Mouse (Mus musculus): ENCODE results near the gene Rin1. TPM values are rescaled to one million over a fixed set of nuclear protein-coding genes. Genes with fewer than 3 reads are reported as not detected.

The Rin1 gene
- polyA plus RNA-seq, 1 experiment = 68.7 TPM

DNA sequence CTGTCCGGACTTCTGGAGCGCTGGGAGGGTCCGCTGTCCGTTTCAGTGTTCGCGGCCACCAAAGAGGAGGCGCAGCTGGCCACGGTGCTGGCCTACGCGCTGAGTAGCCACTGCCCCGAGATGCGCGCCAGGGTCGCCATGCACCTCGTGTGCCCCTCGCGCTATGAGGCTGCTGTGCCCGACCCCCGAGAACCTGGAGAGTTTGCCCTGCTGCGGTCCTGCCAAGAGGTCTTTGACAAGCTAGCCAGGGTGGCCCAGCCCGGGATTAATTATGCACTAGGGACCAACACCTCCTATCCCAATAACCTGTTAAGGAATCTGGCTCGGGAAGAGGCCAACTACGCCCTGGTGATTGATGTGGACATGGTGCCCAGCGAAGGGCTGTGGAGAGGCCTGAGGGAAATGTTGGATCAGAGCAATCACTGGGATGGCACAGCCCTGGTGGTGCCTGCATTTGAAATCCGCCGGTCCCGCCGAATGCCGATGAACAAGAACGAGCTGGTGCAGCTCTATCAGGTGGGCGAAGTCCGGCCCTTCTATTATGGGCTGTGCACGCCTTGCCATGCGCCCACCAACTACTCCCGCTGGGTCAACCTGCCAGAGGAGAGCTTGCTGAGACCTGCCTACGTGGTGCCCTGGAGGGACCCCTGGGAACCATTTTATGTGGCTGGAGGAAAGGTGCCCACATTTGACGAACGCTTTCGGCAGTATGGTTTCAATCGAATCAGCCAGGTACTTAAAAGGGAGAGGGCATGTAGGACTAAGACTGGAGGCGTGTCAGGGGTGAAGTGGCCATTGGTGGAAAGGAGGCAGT is 10.8 kb upstream of the Rin1 start:
- Histone ChIP-seq H3K4me3 (ENCODE audit: insufficient read depth, low read length) (peak overlapping the region; percentile 65), H3K27ac (ENCODE audit: insufficient read depth, low read length) (peak overlapping the region; percentile 62), H3K4me1 (ENCODE audit: control insufficient read depth, insufficient read depth, low read length) (no peaks in the 10 kb centered on the region)
- TF ChIP-seq CTCF (IDR thresholded peaks at IDR 0.05; ENCODE audit: extremely low read depth, insufficient read depth, low read length) (no peak), POLR2A (IDR thresholded peaks at IDR 0.05; ENCODE audit: extremely low read depth, insufficient read depth, low read length) (no peak)

DNA sequence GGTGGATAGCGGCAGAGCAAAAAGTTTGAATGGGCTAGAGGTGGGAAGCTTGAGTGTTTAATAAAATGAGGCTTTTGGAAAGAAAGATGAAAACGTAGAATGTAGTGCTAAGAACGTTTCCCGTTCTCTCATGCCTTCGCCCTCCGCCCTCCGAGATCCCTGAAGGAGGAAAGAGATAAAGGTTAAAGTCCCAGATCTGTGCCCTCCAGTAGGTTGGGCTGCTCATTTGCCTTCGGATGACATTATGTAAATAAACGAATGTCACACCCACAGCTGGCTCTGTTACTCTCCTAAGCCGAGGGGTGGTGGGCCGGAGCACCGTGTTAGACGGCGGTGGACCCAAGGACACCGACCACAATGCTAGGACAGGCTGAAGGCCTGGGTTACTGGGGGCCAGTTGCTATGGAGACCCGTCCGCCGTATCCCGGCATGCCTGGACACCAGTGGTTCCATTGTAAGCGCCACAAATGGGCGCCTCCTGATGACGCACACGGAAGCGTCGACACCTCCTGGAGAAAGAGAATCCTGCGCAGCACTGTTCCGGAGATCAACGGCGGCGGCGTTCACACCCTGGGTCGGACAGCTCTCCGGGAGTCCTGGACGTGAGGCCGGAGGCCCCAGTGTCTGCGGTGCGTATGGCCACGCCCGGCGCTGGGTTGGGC is 9.3 kb upstream of the Rin1 start, which contains the start of gene Brms1:
Brms1 (plus strand) TSS at position 493 of the 662 bp plus-strand sequence.
- peak within 1 kb of the TSS; percentile 65 for H3K4me3 ChIP-seq (ENCODE audit: insufficient read depth, low read length)
- TF ChIP-seq POLR2A (IDR thresholded peaks at IDR 0.05; ENCODE audit: extremely low read depth, insufficient read depth, low read length) = peak; percentile 67
- no peak for TF ChIP-seq CTCF (IDR thresholded peaks at IDR 0.05; ENCODE audit: extremely low read depth, insufficient read depth, low read length)
- H3K27ac ChIP-seq (ENCODE audit: insufficient read depth, low read length) = 0 out of 2 replicates have a peak within 1 kb of the TSS, but pooled peaks have one; percentile 21
- peaks cover 2% of the 10 kb centered on the region; the same call in 1 of the 2 replicates for H3K4me1 ChIP-seq (ENCODE audit: control insufficient read depth, insufficient read depth, low read length)

DNA sequence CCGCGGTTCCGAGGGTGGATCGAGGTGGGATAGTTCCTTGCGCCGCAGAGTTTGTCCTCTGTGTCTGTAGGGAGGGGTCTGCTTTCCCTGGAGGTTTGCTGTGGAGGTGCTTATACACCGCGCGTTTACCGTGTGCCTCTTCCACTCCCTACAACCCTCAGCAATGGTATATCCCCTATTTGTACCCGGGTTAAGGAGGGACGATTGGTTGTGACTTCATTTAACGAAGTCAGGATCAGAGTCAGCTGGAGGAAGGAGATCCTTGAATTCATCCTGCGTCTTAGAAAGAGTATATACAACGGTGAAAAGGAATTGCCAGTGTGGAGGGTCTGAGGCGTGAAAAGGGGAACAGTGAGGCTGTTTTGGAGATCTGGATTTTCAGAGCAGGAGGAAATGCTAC is 8.7 kb upstream of the Rin1 start:
- Histone ChIP-seq H3K27ac (ENCODE audit: insufficient read depth, low read length) (no peak overlapping the region), H3K4me3 (ENCODE audit: insufficient read depth, low read length) (peak overlapping the region; percentile 65), H3K4me1 (ENCODE audit: control insufficient read depth, insufficient read depth, low read length) (peaks cover 2% of the 10 kb centered on the region; the same call in 1 of the 2 replicates)
- TF ChIP-seq CTCF (IDR thresholded peaks at IDR 0.05; ENCODE audit: extremely low read depth, insufficient read depth, low read length) (no peak), POLR2A (IDR thresholded peaks at IDR 0.05; ENCODE audit: extremely low read depth, insufficient read depth, low read length) (no peak)

DNA sequence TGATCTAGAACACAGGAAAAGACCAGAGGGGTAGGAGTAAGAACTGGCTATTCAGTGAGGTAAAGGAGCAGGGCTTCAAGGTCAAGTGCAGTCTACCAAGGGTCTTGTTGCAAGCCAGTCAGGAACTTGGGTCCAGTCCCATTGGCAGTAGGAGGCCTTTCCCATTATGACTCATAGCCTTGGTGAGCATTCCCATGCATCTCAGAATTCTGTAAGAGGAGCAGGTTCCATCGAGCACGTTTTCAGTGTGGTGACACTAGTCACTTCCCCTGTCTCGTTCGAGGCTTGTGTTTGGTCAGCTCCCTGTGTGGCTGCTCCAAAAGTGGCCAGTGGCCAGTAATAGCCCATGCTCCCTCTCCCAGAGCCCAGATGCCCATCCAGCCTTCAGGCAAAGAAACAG is 4.8 kb upstream of the Rin1 start:
- no peak for TF ChIP-seq CTCF (IDR thresholded peaks at IDR 0.05; ENCODE audit: extremely low read depth, insufficient read depth, low read length)
- no peak for TF ChIP-seq POLR2A (IDR thresholded peaks at IDR 0.05; ENCODE audit: extremely low read depth, insufficient read depth, low read length)
- H3K27ac ChIP-seq (ENCODE audit: insufficient read depth, low read length) = peak overlapping the region; percentile 13; the same call in 1 of the 2 replicates
- H3K4me3 ChIP-seq (ENCODE audit: insufficient read depth, low read length) = no peak overlapping the region

DNA sequence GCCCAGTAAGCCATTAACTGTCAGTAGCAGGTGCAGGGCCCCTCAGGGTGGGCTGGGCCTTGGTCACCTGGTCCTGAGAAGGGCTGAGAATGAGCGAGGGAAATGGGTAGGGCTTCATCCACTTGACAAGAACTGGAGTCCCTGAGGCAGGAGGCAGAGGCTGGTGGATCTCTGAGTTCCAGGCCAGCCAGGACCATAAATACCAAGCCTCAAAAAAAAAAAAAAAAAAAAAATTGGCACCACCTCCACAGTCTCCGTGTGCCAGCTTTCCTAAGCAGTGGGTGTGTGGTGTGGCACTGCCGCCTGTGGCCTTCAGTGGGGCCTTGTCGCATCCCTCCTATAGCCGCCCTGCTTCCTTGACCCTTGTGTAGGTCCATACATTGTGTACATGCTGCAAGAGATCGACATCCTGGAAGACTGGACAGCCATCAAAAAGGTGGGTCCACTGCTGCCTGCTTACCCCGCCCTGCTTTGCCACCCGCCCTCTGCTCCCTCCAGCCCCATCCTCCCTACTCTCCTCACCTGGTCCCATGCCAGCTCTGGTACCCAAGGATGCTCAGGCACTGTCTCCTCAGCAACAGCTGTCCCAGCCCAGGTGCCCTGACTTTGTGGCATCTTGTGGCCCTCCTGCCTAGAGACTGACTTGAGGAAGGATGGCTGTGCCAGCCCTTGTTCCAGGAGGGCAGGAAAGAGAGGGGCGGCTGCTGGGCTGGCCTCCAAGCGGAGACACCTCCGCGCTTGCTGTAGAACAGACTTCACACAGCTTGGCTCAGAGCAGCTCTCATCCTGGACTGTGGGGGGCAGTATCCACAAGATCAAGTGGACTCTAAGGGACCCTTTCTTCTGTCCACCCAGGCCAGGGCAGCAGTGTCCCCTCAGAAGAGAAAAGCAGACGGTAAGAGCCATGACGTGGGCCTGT is 1.9 kb upstream of the Rin1 start:
- Histone ChIP-seq H3K4me1 (ENCODE audit: control insufficient read depth, insufficient read depth, low read length) (peaks cover 13% of the 10 kb centered on the region), H3K27ac (ENCODE audit: insufficient read depth, low read length) (peak overlapping the region; percentile 96), H3K4me3 (ENCODE audit: insufficient read depth, low read length) (peak overlapping the region; percentile 36)
- peak; percentile 50 for TF ChIP-seq POLR2A (IDR thresholded peaks at IDR 0.05; ENCODE audit: extremely low read depth, insufficient read depth, low read length)
- peak; percentile 33; the same call in 1 of the 2 replicates for TF ChIP-seq CTCF (IDR thresholded peaks at IDR 0.05; ENCODE audit: extremely low read depth, insufficient read depth, low read length)

More for the DNA sequence above, 4.8 kb upstream of the Rin1 start:
- H3K4me1 ChIP-seq (ENCODE audit: control insufficient read depth, insufficient read depth, low read length) = peaks cover 13% of the 10 kb centered on the region

DNA sequence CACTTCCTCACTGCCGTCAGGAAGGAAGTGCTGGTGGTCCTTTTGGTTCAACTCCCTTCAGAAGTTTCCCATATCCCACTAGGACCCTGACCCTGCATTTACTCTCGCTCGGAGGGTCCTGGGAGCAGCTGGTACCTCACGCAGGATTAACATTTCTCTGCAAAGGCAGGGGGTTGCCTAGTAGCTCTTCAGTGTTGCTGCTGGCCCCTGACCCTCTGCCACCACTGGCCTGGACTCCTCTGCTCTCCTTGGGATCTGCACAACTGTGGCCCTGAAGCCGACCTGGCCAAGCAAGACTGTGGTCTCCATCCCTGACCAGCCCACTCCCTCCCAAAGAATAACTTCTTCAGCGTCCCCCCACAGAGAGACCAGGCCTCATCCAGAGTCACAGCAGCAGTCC is 956 bp upstream of the Rin1 start:
- H3K4me1 ChIP-seq (ENCODE audit: control insufficient read depth, insufficient read depth, low read length) = peaks cover 13% of the 10 kb centered on the region
- TF ChIP-seq POLR2A (IDR thresholded peaks at IDR 0.05; ENCODE audit: extremely low read depth, insufficient read depth, low read length) (no peak), CTCF (IDR thresholded peaks at IDR 0.05; ENCODE audit: extremely low read depth, insufficient read depth, low read length) (no peak)
- peak overlapping the region; percentile 94 for H3K27ac ChIP-seq (ENCODE audit: insufficient read depth, low read length)
- no peak overlapping the region for H3K4me3 ChIP-seq (ENCODE audit: insufficient read depth, low read length)

DNA sequence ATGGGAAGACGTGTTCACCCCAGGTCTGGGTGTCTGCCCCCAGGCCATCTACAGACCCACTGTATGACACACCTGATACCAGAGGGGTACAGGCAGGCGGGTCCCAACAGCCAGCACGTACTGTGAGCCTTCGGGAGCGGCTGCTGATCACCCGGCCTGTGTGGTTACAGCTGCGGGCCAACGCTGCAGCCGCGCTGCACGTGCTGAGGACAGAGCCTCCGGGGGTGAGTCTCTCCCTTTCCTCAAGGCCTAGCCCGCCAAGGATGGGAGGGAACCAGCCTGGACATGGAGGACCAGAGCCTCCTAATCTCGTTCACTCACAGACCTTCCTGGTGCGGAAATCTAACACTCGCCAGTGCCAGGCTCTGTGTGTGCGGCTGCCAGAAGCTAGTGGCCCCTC is 750 bp downstream of the Rin1 start:
- peak overlapping the region; percentile 58 for H3K4me3 ChIP-seq (ENCODE audit: insufficient read depth, low read length)
- peaks cover 11% of the 10 kb centered on the region for H3K4me1 ChIP-seq (ENCODE audit: control insufficient read depth, insufficient read depth, low read length)
- TF ChIP-seq POLR2A (IDR thresholded peaks at IDR 0.05; ENCODE audit: extremely low read depth, insufficient read depth, low read length) (no peak), CTCF (IDR thresholded peaks at IDR 0.05; ENCODE audit: extremely low read depth, insufficient read depth, low read length) (no peak)
- H3K27ac ChIP-seq (ENCODE audit: insufficient read depth, low read length) = peak overlapping the region; percentile 84

DNA sequence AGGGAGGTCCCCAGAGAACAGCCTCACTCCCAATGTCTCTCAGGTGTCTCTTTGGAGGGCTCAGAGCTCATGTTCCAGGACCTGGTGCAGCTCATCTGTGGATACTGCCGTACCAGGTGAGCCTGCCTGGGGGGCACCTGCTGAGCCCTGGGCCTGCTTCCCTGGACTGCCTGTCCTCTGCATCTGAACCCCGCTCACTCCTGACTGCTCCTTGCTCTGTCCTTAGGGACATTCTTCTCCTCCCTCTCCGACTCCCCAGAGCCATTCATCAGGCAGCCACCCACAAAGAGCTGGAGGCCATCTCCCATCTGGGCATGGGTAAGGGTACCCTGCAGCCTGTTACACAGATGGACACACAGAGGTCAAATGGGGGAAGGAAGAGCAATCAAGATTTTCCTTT is 1.2 kb downstream of the Rin1 start:
- H3K4me3 ChIP-seq (ENCODE audit: insufficient read depth, low read length) = peak overlapping the region; percentile 58
- H3K27ac ChIP-seq (ENCODE audit: insufficient read depth, low read length) = peak overlapping the region; percentile 84
- peaks cover 11% of the 10 kb centered on the region for H3K4me1 ChIP-seq (ENCODE audit: control insufficient read depth, insufficient read depth, low read length)
- TF ChIP-seq CTCF (IDR thresholded peaks at IDR 0.05; ENCODE audit: extremely low read depth, insufficient read depth, low read length) = no peak
- TF ChIP-seq POLR2A (IDR thresholded peaks at IDR 0.05; ENCODE audit: extremely low read depth, insufficient read depth, low read length) = no peak

Data from cortical plate, adult 2 months (tissue).